Mouse (Mus musculus) MEL (cell line): ENCODE results near the gene Ino80d.

ENCODE experiments used
- CTCF ChIP-seq, 3 experiments: IDR thresholded peaks in 2 of 3; conservative IDR thresholded peaks in 1 of 3; 2 replicates each; pipeline ENCODE4 v1.5.1; 2011 to 2012; ENCODE audit warnings: low read length in 3 of 3, low read depth in 2 of 3, mild to moderate bottlenecking in 2 of 3, improper control_type of control experiment in 1 of 3, inconsistent platforms in 1 of 3, mixed read lengths in 1 of 3, moderate library complexity in 1 of 3; ENCODE audit not compliant: control insufficient read depth in 1 of 3, insufficient read depth in 1 of 3, poor library complexity in 1 of 3, severe bottlenecking in 1 of 3
- GATA1 ChIP-seq: IDR thresholded peaks from 2 replicates; pipeline ENCODE4 v1.6.1; 2011; ENCODE audit warnings: low read depth, low read length, improper control_type of control experiment
- MEF2A ChIP-seq: IDR thresholded peaks from 2 replicates; pipeline ENCODE4 v1.6.1; 2014; ENCODE audit warnings: low read depth, mild to moderate bottlenecking, inconsistent platforms, low read length, improper control_type of control experiment; ENCODE audit not compliant: poor library complexity, insufficient replicate concordance, severe bottlenecking; ENCODE audit errors: extremely low read depth
- POLR2AphosphoS5 ChIP-seq: IDR thresholded peaks from 2 replicates; pipeline ENCODE4 v1.6.1; 2012; ENCODE audit warnings: low read depth, borderline replicate concordance, mild to moderate bottlenecking, inconsistent platforms, low read length, moderate library complexity, mixed read lengths
- TBP ChIP-seq: IDR thresholded peaks from 2 replicates; pipeline ENCODE4 v1.8.0; 2011; ENCODE audit warnings: low read depth, low read length, improper control_type of control experiment
- USF1 ChIP-seq: IDR thresholded peaks from 2 replicates; pipeline ENCODE4 v1.6.1; 2014; ENCODE audit warnings: low read depth, mild to moderate bottlenecking, inconsistent platforms, low read length, improper control_type of control experiment, moderate library complexity
- ZNF384 ChIP-seq: IDR thresholded peaks from 2 replicates; pipeline ENCODE4 v1.6.1; 2012; ENCODE audit warnings: low read depth, mild to moderate bottlenecking, inconsistent platforms, low read length, improper control_type of control experiment

DNA sequence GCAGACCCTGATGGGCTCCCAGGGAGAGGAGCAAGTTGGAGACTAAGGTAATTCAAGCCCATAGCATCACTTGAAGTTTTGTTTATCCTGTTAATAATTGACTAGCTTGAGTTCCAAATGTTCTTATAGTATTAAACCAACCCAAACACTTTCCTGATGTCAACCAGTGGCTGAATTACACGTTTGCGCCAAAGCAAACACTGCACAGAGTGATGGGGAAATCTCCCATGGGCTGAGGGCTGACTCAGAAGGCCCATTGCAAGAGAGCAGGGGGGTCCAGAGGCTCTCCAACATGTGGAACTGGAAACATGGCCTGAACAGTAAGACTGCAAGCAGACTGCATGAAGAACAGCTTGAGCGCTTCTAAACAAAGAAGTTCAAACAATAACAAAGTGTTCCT is 81.5 kb downstream of the Ino80d start:
- no peak for TF ChIP-seq CTCF (IDR thresholded peaks at IDR 0.05 in 2 of 3, conservative IDR thresholded peaks at IDR 0.05 in 1 of 3; ENCODE audit: control insufficient read depth in 1 of 3, insufficient read depth in 1 of 3, low read depth in 2 of 3, low read length in 3 of 3, poor library complexity in 1 of 3, severe bottlenecking in 1 of 3)
- no peak for TF ChIP-seq TBP
- TF ChIP-seq POLR2AphosphoS5: no peak
- TF ChIP-seq GATA1: no peak
- no peak for TF ChIP-seq USF1
- no peak for TF ChIP-seq ZNF384
- no peak for TF ChIP-seq MEF2A
